Mouse (Mus musculus) brain, embryonic 14.5 days (tissue): ENCODE results near the gene Rnf111. TPM values are rescaled to one million over a fixed set of nuclear protein-coding genes. Genes with fewer than 3 reads are reported as not detected.

Source experiments
- DNase-seq: peaks from one replicate; pipeline ENCODE4 v3.0.0-alpha.2; 2011; ENCODE audit warnings: low read depth
- CTCF ChIP-seq: fragments of 200-500 bp; IDR thresholded peaks from 2 replicates; pipeline ENCODE4 v1.5.1; 2012; ENCODE audit warnings: inconsistent platforms, mild to moderate bottlenecking, moderate library complexity, borderline replicate concordance; ENCODE audit not compliant: insufficient read depth, insufficient read length; ENCODE audit errors: extremely low read depth
- POLR2A ChIP-seq: fragments of 200-500 bp; IDR thresholded peaks from 2 replicates; pipeline ENCODE4 v1.6.1; 2012; ENCODE audit warnings: mild to moderate bottlenecking, inconsistent platforms, borderline replicate concordance; ENCODE audit not compliant: poor library complexity, insufficient read depth, insufficient read length, severe bottlenecking; ENCODE audit errors: extremely low read depth
- polyA plus RNA-seq: library from polyadenylated mRNA; depleted of rRNA; stranded (reverse); fragments of >200 nt; gene quantifications from 2 replicates; pipeline ENCODE4 v1.2.3, GENCODE M21; 2012

Gene Rnf111
- polyA plus RNA-seq, 1 experiment = 55.2 TPM

GRCm38 (mm10) chr9:70408791-70409190 lies 94.7 kb downstream of the Rnf111 start:
- TF ChIP-seq CTCF = peak; percentile 46; the same call in 1 of the 2 replicates
- no peak for TF ChIP-seq POLR2A
- DNase-seq = peak; percentile 34

- no peak for DNase-seq
- TF ChIP-seq POLR2A (no peak), CTCF (no peak)
Observed at GRCm38 (mm10) chr9:70406596-70406995, 96.9 kb downstream of the Rnf111 start.

GRCm38 (mm10) chr9:70401937-70402539 lies 101.5 kb downstream of the Rnf111 start:
- no peak for TF ChIP-seq POLR2A
- peak; percentile 31 for DNase-seq

GRCm38 (mm10) chr9:70396083-70396482 lies 107.4 kb downstream of the Rnf111 start:
- DNase-seq = no peak
- TF ChIP-seq POLR2A = no peak
- TF ChIP-seq CTCF = no peak

GRCm38 (mm10) chr9:70395617-70396016 lies 107.9 kb downstream of the Rnf111 start:
- DNase-seq = peak; percentile 7
- peak; percentile 30; the same call in 1 of the 2 replicates for TF ChIP-seq CTCF
- TF ChIP-seq POLR2A = no peak

GRCm38 (mm10) chr9:70392563-70392907 lies 111.0 kb downstream of the Rnf111 start:
- DNase-seq = peak; percentile 88
- TF ChIP-seq POLR2A = no peak
- TF ChIP-seq CTCF = peak; percentile 71; the same call in 1 of the 2 replicates

- DNase-seq = no peak
- no peak for TF ChIP-seq CTCF
- TF ChIP-seq POLR2A = no peak
Observed at GRCm38 (mm10) chr9:70391660-70392562, 111.6 kb downstream of the Rnf111 start.

GRCm38 (mm10) chr9:70391042-70391441 lies 112.5 kb downstream of the Rnf111 start:
- DNase-seq = no peak
- no peak for TF ChIP-seq CTCF
- TF ChIP-seq POLR2A = no peak

GRCm38 (mm10) chr9:70389548-70389947 lies 114.0 kb downstream of the Rnf111 start:
- TF ChIP-seq POLR2A = no peak
- no peak for TF ChIP-seq CTCF
- DNase-seq = no peak

GRCm38 (mm10) chr9:70387410-70388119 lies 116.0 kb downstream of the Rnf111 start:
- no peak for TF ChIP-seq POLR2A
- no peak for TF ChIP-seq CTCF
- DNase-seq = peak; percentile 42

- no peak for TF ChIP-seq POLR2A
- no peak for TF ChIP-seq CTCF
- DNase-seq = no peak
Observed at GRCm38 (mm10) chr9:70384958-70385728, 118.4 kb downstream of the Rnf111 start.

GRCm38 (mm10) chr9:70384494-70384893 lies 119.0 kb downstream of the Rnf111 start:
- TF ChIP-seq POLR2A (no peak), CTCF (no peak)
- DNase-seq = no peak

- TF ChIP-seq POLR2A (no peak), CTCF (no peak)
Observed at GRCm38 (mm10) chr9:70383750-70384149, 119.8 kb downstream of the Rnf111 start.

GRCm38 (mm10) chr9:70382091-70382490 lies 121.4 kb downstream of the Rnf111 start:
- no peak for DNase-seq
- no peak for TF ChIP-seq CTCF

More at GRCm38 (mm10) chr9:70383750-70384149, 119.8 kb downstream of the Rnf111 start:
- no peak for DNase-seq
